Mouse (Mus musculus) brain, adult 10 weeks (tissue): Measurements from ENCODE around the gene Foxg1. TPM values are rescaled to one million over a fixed set of nuclear protein-coding genes. Genes with fewer than 3 reads are reported as not detected.

Experiments used
- polyA plus RNA-seq: library from polyadenylated mRNA; stranded (reverse); fragments of 350-450 nt; fragmentation: Illumina TruSeq; extraction: RNeasy Lipid Tissue Mini Kit (QIAGEN cat#74804); gene quantifications from one replicate; pipeline ENCODE4 v1.2.3, GENCODE M21; 2015; ENCODE audit warnings: low read depth, low replicate concordance

The Foxg1 gene
- polyA plus RNA-seq = 56.6 TPM

GRCm38 (mm10) chr12:49382565-49383520 lies at the start of gene Foxg1:
Gene Foxg1, plus strand, starts transcription at chr12:49382660.

DNA sequence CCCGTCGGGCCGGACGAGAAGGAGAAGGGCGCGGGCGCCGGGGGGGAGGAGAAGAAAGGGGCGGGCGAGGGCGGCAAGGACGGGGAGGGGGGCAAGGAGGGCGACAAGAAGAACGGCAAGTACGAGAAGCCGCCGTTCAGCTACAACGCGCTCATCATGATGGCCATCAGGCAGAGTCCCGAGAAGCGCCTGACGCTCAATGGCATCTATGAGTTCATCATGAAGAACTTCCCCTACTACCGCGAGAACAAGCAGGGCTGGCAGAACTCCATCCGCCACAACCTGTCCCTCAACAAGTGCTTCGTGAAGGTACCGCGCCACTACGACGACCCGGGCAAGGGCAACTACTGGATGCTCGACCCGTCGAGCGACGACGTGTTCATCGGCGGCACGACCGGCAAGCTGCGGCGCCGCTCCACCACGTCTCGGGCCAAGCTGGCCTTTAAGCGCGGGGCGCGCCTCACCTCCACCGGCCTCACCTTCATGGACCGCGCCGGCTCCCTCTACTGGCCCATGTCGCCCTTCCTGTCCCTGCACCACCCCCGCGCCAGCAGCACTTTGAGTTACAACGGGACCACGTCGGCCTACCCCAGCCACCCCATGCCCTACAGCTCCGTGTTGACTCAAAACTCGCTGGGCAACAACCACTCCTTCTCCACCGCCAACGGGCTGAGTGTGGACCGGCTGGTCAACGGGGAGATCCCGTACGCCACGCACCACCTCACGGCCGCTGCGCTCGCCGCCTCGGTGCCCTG lies 2.6 kb downstream of the Foxg1 start, which contains the start of gene Gm43517:
TSS of gene Gm43517 (plus strand) at position 299 of the 755 bp plus-strand sequence.

Other genes starting within 250 kb of the Foxg1 start
- gene Gm43517, start 2.5 kb downstream of the Foxg1 start, polyA plus RNA-seq = 1.9 TPM